Mouse (Mus musculus): ENCODE measurements around the gene Krt2. TPM values are rescaled to one million over a fixed set of nuclear protein-coding genes. Genes with fewer than 3 reads are reported as not detected.

The Krt2 gene
- polyA plus RNA-seq, 1 experiment from 2014 or later, result 0.05 TPM

- no peak overlapping the region for H3K27ac ChIP-seq (replicated peaks)
- no peak overlapping the region for H3K9ac ChIP-seq
- ATAC-seq (ENCODE audit: low FRiP score, low read depth), result no peak
- H3K36me3 ChIP-seq, result no peaks in the 10 kb centered on the region
- no peaks in the 10 kb centered on the region for H3K4me1 ChIP-seq (replicated peaks)
- no peak overlapping the region for H3K4me2 ChIP-seq
- no peak overlapping the region for H3K4me3 ChIP-seq
- no peaks in the 10 kb centered on the region for H3K9me3 ChIP-seq
- no peaks in the 10 kb centered on the region; the same call in 1 of the 2 replicates for H3K27me3 ChIP-seq
- WGBS, result 72% methylated on average over 5 of the region's 5 CpGs
Observed at GRCm38 (mm10) chr15:101834784-101835328, 16.9 kb upstream of the Krt2 start.

DNA sequence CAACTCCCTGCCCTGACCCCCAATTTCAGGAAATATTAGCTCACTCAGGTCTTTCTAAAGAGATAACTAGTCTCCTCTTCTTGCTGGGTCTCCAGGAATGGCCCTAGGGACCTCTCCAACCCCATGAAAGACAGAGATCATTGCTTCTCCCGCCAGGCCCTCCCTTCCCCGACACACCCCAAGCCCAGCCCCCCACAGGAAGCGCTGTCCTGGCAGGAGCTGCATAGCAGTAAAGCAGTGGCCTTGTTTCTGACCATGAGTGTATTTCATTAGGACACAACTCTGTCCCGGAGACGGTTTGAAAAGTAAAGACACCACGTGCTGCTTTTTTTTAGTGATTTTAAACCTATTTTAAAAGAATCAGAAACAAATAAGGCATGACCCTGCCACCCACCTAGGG is 15.2 kb upstream of the Krt2 start:
- Histone ChIP-seq H3K4me1 (replicated peaks) (no peaks in the 10 kb centered on the region), H3K27ac (replicated peaks) (no peak overlapping the region), H3K4me2 (no peak overlapping the region), H3K27me3 (no peaks in the 10 kb centered on the region; the same call in 1 of the 2 replicates), H3K4me3 (no peak overlapping the region), H3K9ac (no peak overlapping the region), H3K36me3 (no peaks in the 10 kb centered on the region), H3K9me3 (no peaks in the 10 kb centered on the region)
- ATAC-seq (ENCODE audit: low FRiP score, low read depth), result no peak
- WGBS, result 50% methylated on average over 6 of the region's 6 CpGs

DNA sequence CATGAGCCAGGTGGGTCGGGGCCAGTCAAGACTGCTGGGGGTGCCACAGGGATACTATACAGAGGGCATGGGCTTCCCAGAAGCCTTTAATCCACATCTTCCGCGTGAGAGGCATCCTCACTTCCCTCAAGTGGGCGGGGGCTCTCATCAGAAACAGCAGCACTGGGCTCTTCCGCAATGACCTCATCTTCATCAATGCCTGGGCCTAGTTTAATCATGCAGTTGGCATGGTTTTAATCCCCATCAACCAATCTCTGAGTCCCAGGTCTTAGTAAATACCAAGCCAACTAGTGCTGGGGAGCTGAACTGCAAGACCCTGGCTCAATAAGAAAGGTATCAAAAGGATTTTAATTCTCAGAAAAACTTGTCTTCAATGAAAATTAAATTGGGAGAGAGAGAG is 11.5 kb upstream of the Krt2 start:
- H3K4me3 ChIP-seq, result no peak overlapping the region
- ATAC-seq (ENCODE audit: low FRiP score, low read depth), result no peak
- H3K9ac ChIP-seq, result no peak overlapping the region
- H3K27me3 ChIP-seq, result no peaks in the 10 kb centered on the region; the same call in 1 of the 2 replicates
- no peaks in the 10 kb centered on the region for H3K4me1 ChIP-seq (replicated peaks)
- H3K4me2 ChIP-seq, result no peak overlapping the region
- no peaks in the 10 kb centered on the region for H3K9me3 ChIP-seq
- no peak overlapping the region for H3K27ac ChIP-seq (replicated peaks)
- 71% methylated on average over 5 of the region's 5 CpGs for WGBS
- no peaks in the 10 kb centered on the region for H3K36me3 ChIP-seq

- no peaks in the 10 kb centered on the region for H3K4me1 ChIP-seq (replicated peaks)
- H3K9ac ChIP-seq, result no peak overlapping the region
- no peak overlapping the region for H3K27ac ChIP-seq (replicated peaks)
- H3K36me3 ChIP-seq, result no peaks in the 10 kb centered on the region
- ATAC-seq (ENCODE audit: low FRiP score, low read depth), result no peak
- H3K9me3 ChIP-seq, result no peaks in the 10 kb centered on the region
- no peak overlapping the region for H3K4me2 ChIP-seq
- 42% methylated on average over 3 of the region's 3 CpGs for WGBS
- H3K27me3 ChIP-seq, result no peaks in the 10 kb centered on the region
- no peak overlapping the region for H3K4me3 ChIP-seq
Observed at GRCm38 (mm10) chr15:101821786-101822185, 3.8 kb upstream of the Krt2 start.

- Histone ChIP-seq H3K27ac (replicated peaks) (peak overlapping the region; percentile 21; the same call in 1 of the 2 replicates), H3K9ac (no peak overlapping the region), H3K9me3 (no peaks in the 10 kb centered on the region), H3K4me1 (replicated peaks) (peaks cover 22% of the 10 kb centered on the region), H3K4me2 (no peak overlapping the region), H3K4me3 (no peak overlapping the region), H3K36me3 (no peaks in the 10 kb centered on the region), H3K27me3 (no peaks in the 10 kb centered on the region)
- WGBS, result 52% methylated on average over 11 of the region's 11 CpGs
- ATAC-seq (ENCODE audit: low FRiP score, low read depth), result peak; percentile 23; the same call in 1 of the 2 replicates
Observed at GRCm38 (mm10) chr15:101803052-101803822, 14.7 kb downstream of the Krt2 start.

DNA sequence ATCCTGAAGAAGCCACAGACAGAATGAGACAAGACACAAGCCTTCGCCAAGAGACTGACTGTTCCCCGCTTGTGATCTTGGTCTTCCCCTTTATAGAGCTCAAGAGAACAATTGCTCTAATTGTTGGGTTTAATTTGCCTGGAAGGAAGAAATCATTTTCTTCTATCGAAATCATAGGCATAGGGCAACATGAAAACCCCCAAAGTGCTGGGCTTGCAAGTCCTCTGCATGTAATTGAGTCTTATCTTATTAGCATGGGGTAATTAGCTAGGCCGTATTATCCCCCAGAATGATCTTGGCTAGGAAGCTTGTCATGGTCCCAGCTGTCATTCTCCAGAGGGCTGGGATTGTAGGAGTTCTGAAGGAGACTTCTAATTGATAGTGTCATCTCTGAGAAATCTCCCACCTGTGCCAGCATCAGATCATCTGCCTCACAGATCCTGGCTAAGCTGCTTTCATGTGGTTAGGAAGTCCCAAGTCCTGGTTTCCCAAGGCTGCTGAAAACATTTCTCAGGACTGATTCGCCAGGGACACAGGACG is 15.6 kb downstream of the Krt2 start, which contains the start of gene Krt73:
TSS of gene Krt73 (minus strand) at position 51 of the 540 bp plus-strand sequence.
- no peaks in the 10 kb centered on the region for H3K27me3 ChIP-seq
- 0 out of 2 replicates have a peak within 1 kb of the TSS, but pooled peaks have one; percentile 1 for H3K4me2 ChIP-seq
- no peak within 1 kb of the TSS for H3K4me3 ChIP-seq
- no peak within 1 kb of the TSS for H3K9ac ChIP-seq
- peak within 1 kb of the TSS; percentile 59; the same call in 1 of the 2 replicates for H3K27ac ChIP-seq (replicated peaks)
- H3K4me1 ChIP-seq (replicated peaks), result peaks cover 22% of the 10 kb centered on the region
- ATAC-seq (ENCODE audit: low FRiP score, low read depth), result no peak
- H3K9me3 ChIP-seq, result no peaks in the 10 kb centered on the region
- whole genome bisulfite sequencing, result 53% methylated on average over 6 of the region's 6 CpGs
- H3K36me3 ChIP-seq, result no peaks in the 10 kb centered on the region

DNA sequence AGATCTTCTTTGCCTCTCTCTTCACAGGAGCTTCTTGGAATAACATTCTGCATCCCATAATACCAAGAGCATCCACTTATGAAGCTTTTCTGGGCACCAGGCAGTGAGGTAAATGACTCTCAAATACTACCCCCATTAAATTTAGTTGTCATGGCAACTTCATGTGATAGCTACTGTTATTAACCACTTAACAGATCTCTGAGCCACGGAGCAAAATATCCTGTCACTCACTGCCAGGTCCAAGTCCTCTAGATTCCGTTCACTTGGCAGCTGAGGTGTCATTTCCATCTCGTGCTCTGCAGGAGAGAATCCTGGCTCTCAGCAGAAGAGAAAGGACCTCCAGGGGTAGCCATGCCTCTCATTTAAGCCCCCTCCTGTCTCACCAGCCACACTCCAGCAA is 27.1 kb downstream of the Krt2 start:
- WGBS, result 11% methylated on average over 3 of the region's 3 CpGs
- ATAC-seq (ENCODE audit: low FRiP score, low read depth), result 0 out of 2 replicates have a peak, but pooled peaks have one; percentile 11
- H3K27ac ChIP-seq (replicated peaks), result no peak overlapping the region

DNA sequence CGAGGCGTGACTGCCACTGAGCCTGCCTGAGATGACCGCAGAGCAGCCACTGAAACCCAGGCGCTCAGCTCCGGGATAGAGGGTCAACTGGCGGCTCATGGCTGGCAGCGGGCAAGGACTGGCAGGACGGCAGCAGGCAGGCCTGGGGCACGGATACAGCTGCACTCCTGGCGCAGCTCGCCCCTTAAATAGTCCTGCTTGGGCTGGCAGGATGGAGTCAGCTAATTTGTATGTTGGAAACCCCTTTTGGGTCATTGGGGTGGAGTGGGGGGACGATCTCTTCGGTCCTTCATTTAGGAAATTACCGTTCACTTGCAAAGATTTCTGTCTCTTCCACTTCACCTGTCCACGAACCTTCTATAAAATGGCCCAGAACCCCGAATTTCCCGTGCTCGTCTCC is 31.6 kb downstream of the Krt2 start, which contains the start of gene Krt72:
TSS of gene Krt72 (minus strand) at position 101 of the 400 bp plus-strand sequence.
- Histone ChIP-seq H3K4me2 (no peak within 1 kb of the TSS), H3K4me3 (no peak within 1 kb of the TSS), H3K36me3 (no peaks in the 10 kb centered on the region), H3K9me3 (no peaks in the 10 kb centered on the region), H3K27ac (replicated peaks) (no peak within 1 kb of the TSS), H3K27me3 (0 out of 2 replicates have a peak, but pooled peaks cover 2% of the 10 kb centered on the region), H3K4me1 (replicated peaks) (peaks cover 16% of the 10 kb centered on the region), H3K9ac (no peak within 1 kb of the TSS)
- 89% methylated on average over 18 of the region's 18 CpGs for WGBS
- ATAC-seq (ENCODE audit: low FRiP score, low read depth), result no peak

More for the DNA sequence above, 27.1 kb downstream of the Krt2 start:
- Histone ChIP-seq H3K36me3 (no peaks in the 10 kb centered on the region), H3K4me3 (no peak overlapping the region), H3K4me1 (replicated peaks) (peaks cover 16% of the 10 kb centered on the region), H3K9ac (no peak overlapping the region), H3K9me3 (no peaks in the 10 kb centered on the region), H3K27me3 (no peaks in the 10 kb centered on the region), H3K4me2 (no peak overlapping the region)

- ATAC-seq (ENCODE audit: low FRiP score, low read depth), result no peak
Observed at GRCm38 (mm10) chr15:101773420-101773819, 44.5 kb downstream of the Krt2 start.

GRCm38 (mm10) chr15:101772711-101773081 is 45.3 kb downstream of the Krt2 start:
- Histone ChIP-seq H3K4me1 (replicated peaks) (0 out of 2 replicates have a peak, but pooled peaks cover 4% of the 10 kb centered on the region), H3K9me3 (no peaks in the 10 kb centered on the region), H3K36me3 (no peaks in the 10 kb centered on the region), H3K4me2 (no peak overlapping the region), H3K9ac (no peak overlapping the region), H3K27ac (replicated peaks) (no peak overlapping the region), H3K27me3 (no peaks in the 10 kb centered on the region), H3K4me3 (no peak overlapping the region)
- WGBS, result 9% methylated on average over 5 of the region's 5 CpGs
- ATAC-seq (ENCODE audit: low FRiP score, low read depth), result peak; percentile 66

More at GRCm38 (mm10) chr15:101773420-101773819, 44.5 kb downstream of the Krt2 start:
- Histone ChIP-seq H3K27me3 (no peaks in the 10 kb centered on the region), H3K9me3 (no peaks in the 10 kb centered on the region), H3K36me3 (no peaks in the 10 kb centered on the region), H3K9ac (no peak overlapping the region), H3K4me2 (no peak overlapping the region), H3K4me3 (no peak overlapping the region), H3K4me1 (replicated peaks) (0 out of 2 replicates have a peak, but pooled peaks cover 4% of the 10 kb centered on the region), H3K27ac (replicated peaks) (no peak overlapping the region)
- 81% methylated on average over 10 of the region's 10 CpGs for WGBS

GRCm38 (mm10) chr15:101772080-101772710 is 45.8 kb downstream of the Krt2 start:
- peak; percentile 54 for ATAC-seq (ENCODE audit: low FRiP score, low read depth)
- H3K36me3 ChIP-seq, result no peaks in the 10 kb centered on the region
- no peaks in the 10 kb centered on the region for H3K27me3 ChIP-seq
- H3K4me3 ChIP-seq, result no peak overlapping the region
- no peaks in the 10 kb centered on the region for H3K9me3 ChIP-seq
- no peak overlapping the region for H3K4me2 ChIP-seq
- 0 out of 2 replicates have a peak, but pooled peaks cover 4% of the 10 kb centered on the region for H3K4me1 ChIP-seq (replicated peaks)
- no peak overlapping the region for H3K9ac ChIP-seq
- 72% methylated on average over 5 of the region's 5 CpGs for whole genome bisulfite sequencing
- H3K27ac ChIP-seq (replicated peaks), result no peak overlapping the region

Measured in hindbrain, embryonic 15.5 days (tissue).